Mouse (Mus musculus): ENCODE measurements at regions not wholly inside any gene's neighbourhood (a gene's known extent, or its start where the extent isn't known, plus 50 kb on each side); places are given as distances from the start of the nearest gene placed in this dataset.

GRCm38 (mm10) chr13:101883177-101883576 is 115.2 kb upstream of the Pik3r1 start:
- DNase-seq (ENCODE audit: low spot score in 2 of 2) = no peak

- DNase-seq (ENCODE audit: low spot score in 2 of 2) = no peak
These were observed 116.7 kb upstream of the Pik3r1 start for GRCm38 (mm10) chr13:101884752-101885151.

- no peak for DNase-seq (ENCODE audit: low spot score in 2 of 2)
These were observed 123.5 kb upstream of the Pik3r1 start for GRCm38 (mm10) chr13:101891473-101891872.

GRCm38 (mm10) chr13:101893035-101893600 is 125.1 kb upstream of the Pik3r1 start:
- no peak for DNase-seq (ENCODE audit: low spot score in 2 of 2)

- DNase-seq (ENCODE audit: low spot score in 2 of 2) = no peak
These were observed 127.1 kb upstream of the Pik3r1 start for GRCm38 (mm10) chr13:101895161-101895560.

GRCm38 (mm10) chr13:101895686-101896085 is 127.7 kb upstream of the Pik3r1 start:
- no peak for DNase-seq (ENCODE audit: low spot score in 2 of 2)

- DNase-seq (ENCODE audit: low spot score in 2 of 2) = no peak
These were observed 128.9 kb upstream of the Pik3r1 start for GRCm38 (mm10) chr13:101896946-101897345.

GRCm38 (mm10) chr13:101902213-101902612 is 134.2 kb upstream of the Pik3r1 start:
- DNase-seq (ENCODE audit: low spot score in 2 of 2) = no peak

GRCm38 (mm10) chr13:101905909-101906676 is 138.1 kb upstream of the Pik3r1 start:
- no peak for DNase-seq (ENCODE audit: low spot score in 2 of 2)

GRCm38 (mm10) chr13:101909026-101909425 is 141.0 kb upstream of the Pik3r1 start:
- DNase-seq (ENCODE audit: low spot score in 2 of 2) = peak; percentile 30 to 42

GRCm38 (mm10) chr13:101910687-101911086 is 142.7 kb upstream of the Pik3r1 start:
- no peak for DNase-seq (ENCODE audit: low spot score in 2 of 2)

- no peak for DNase-seq (ENCODE audit: low spot score in 2 of 2)
These were observed 146.1 kb upstream of the Pik3r1 start for GRCm38 (mm10) chr13:101914132-101914531.

- DNase-seq (ENCODE audit: low spot score in 2 of 2) = no peak
These were observed 146.9 kb upstream of the Pik3r1 start for GRCm38 (mm10) chr13:101914691-101915541.

GRCm38 (mm10) chr13:101915542-101915941 is 147.5 kb upstream of the Pik3r1 start:
- DNase-seq (ENCODE audit: low spot score in 2 of 2) = no peak

GRCm38 (mm10) chr13:101915948-101916594 is 148.1 kb upstream of the Pik3r1 start:
- DNase-seq (ENCODE audit: low spot score in 2 of 2) = no peak

GRCm38 (mm10) chr13:101916876-101917275 is 148.9 kb upstream of the Pik3r1 start:
- no peak for DNase-seq (ENCODE audit: low spot score in 2 of 2)

- no peak for DNase-seq (ENCODE audit: low spot score in 2 of 2)
These were observed 150.2 kb upstream of the Pik3r1 start for GRCm38 (mm10) chr13:101918185-101918584.

GRCm38 (mm10) chr13:101919266-101919665 is 151.2 kb upstream of the Pik3r1 start:
- no peak for DNase-seq (ENCODE audit: low spot score in 2 of 2)

- no peak for DNase-seq (ENCODE audit: low spot score in 2 of 2)
These were observed 152.4 kb upstream of the Pik3r1 start for GRCm38 (mm10) chr13:101920384-101920783.

- no peak for DNase-seq (ENCODE audit: low spot score in 2 of 2)
These were observed 156.6 kb upstream of the Pik3r1 start for GRCm38 (mm10) chr13:101924637-101925036.

- no peak for DNase-seq (ENCODE audit: low spot score in 2 of 2)
These were observed 163.2 kb upstream of the Pik3r1 start for GRCm38 (mm10) chr13:101931264-101931663.

GRCm38 (mm10) chr13:101931882-101932281 is 163.9 kb upstream of the Pik3r1 start:
- no peak for DNase-seq (ENCODE audit: low spot score in 2 of 2)

Measured in spleen, postnatal 36 days (tissue).